Mouse (Mus musculus) heart, postnatal 36 days (tissue): ENCODE results near the gene Rarres1. TPM values are rescaled to one million over a fixed set of nuclear protein-coding genes. Genes with fewer than 3 reads are reported as not detected.

Experiments
- DNase-seq, 2 experiments: peaks; one replicate each; pipeline ENCODE4 v3.0.0; 2021 to 2022
- intact Hi-C: fragments of 180-260 bp; cut with DNase I; formaldehyde crosslinking; loops from one replicate; pipeline ENCODE4 v1.15.1; 2025
- total RNA-seq, 2 experiments: library from RNA; stranded (reverse); gene quantifications; 2 replicates each; pipeline ENCODE4 v1.2.3; 2021

Gene Rarres1
- total RNA-seq, 2 experiments from 2014 or later: 0.92 to 1.1 TPM

DNA sequence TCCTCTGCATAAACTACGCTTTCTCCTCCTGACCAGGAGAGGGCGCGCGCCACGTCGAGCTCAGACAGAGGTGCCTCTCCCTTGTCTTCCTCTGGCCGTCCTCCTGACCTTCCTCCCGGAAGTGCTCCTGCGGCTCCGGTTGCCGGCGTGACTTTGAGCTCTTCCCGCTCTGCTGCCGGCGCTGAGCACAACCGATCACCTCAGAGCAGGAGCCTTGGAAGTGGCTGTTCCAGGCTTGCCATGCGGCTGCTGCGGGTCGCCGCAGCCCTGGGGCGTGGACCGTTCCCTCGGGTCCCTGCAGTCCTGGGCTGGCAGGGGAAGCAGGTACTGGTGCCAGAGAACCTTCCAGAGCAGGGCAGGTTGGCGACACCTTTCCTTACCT, 85.3 kb downstream of the Rarres1 start, which contains the start of gene Gfm1:
Gene Gfm1, plus strand, starts transcription at position 98 of the 382 bp plus-strand sequence.
- peak; percentile 87 to 89 for DNase-seq
- intact Hi-C loops: loop anchor here (1.0 to 5.0 kb wide), 4 partner anchors 37 to 152 kb away; partner anchors contain the start of gene Mfsd1

GRCm38 (mm10) chr3:67429338-67429998, 85.9 kb downstream of the Rarres1 start:
- intact Hi-C loops: loop anchor here (5.0 kb wide), 1 partner anchor 138 kb away; no protein-coding TSS in a partner anchor
- DNase-seq: no peak

Other genes with a start within 250 kb of the Rarres1 start
- gene Mlf1, start 141.4 kb downstream of the Rarres1 start, total RNA-seq: 100 to 1,000 TPM; 289 to 311 TPM
- gene Gm17402, start 140.4 kb downstream of the Rarres1 start, total RNA-seq: not detected
- 100 to 1,000 TPM; 219 to 255 TPM for gene Gfm1, start 85.4 kb downstream of the Rarres1 start, total RNA-seq
- 1 to 10 TPM; 4.9 to 6.0 TPM for gene Lxn, start 51.6 kb downstream of the Rarres1 start, total RNA-seq
- gene Mfsd1, start 67.2 kb upstream of the Rarres1 start, total RNA-seq: 10 to 100 TPM; 29.5 to 32.0 TPM